Mouse (Mus musculus) embryonic facial prominence, embryonic 13.5 days (tissue): ENCODE data around the gene Ctnnb1. TPM values are rescaled to one million over a fixed set of nuclear protein-coding genes. Genes with fewer than 3 reads are reported as not detected.

ENCODE experiments used
- ATAC-seq: fragments of 200-750 bp; cut with Nextera tagmentation; 2 replicates; pipeline ENCODE4 v1.8.0; 2017; ENCODE audit warnings: low read depth; ENCODE audit not compliant: insufficient number of reproducible peaks, insufficient read depth, low FRiP score, low TSS enrichment
- H3K27ac ChIP-seq: fragments of 300-500 bp; sonication (generic); 2 replicates; pipeline ENCODE4 v1.5.1; 2015; ENCODE audit warnings: moderate library complexity, mild to moderate bottlenecking, inconsistent platforms
- H3K27me3 ChIP-seq: fragments of 300-500 bp; sonication (generic); 2 replicates; pipeline ENCODE4 v1.6.1; 2015; ENCODE audit warnings: mild to moderate bottlenecking, inconsistent platforms
- H3K36me3 ChIP-seq: fragments of 300-500 bp; sonication (generic); 2 replicates; pipeline ENCODE4 v1.6.1; 2015; ENCODE audit warnings: mild to moderate bottlenecking, inconsistent platforms
- H3K4me1 ChIP-seq: fragments of 300-500 bp; sonication (generic); 2 replicates; pipeline ENCODE4 v1.6.1; 2015; ENCODE audit warnings: inconsistent platforms
- H3K4me2 ChIP-seq: fragments of 300-500 bp; sonication (generic); 2 replicates; pipeline ENCODE4 v1.6.1; 2015; ENCODE audit warnings: moderate library complexity, mild to moderate bottlenecking, inconsistent platforms
- H3K4me3 ChIP-seq: fragments of 300-500 bp; sonication (generic); 2 replicates; pipeline ENCODE4 v1.5.1; 2015; ENCODE audit warnings: mild to moderate bottlenecking, inconsistent platforms
- H3K9ac ChIP-seq: fragments of 300-500 bp; sonication (generic); 2 replicates; pipeline ENCODE4 v1.6.1; 2015; ENCODE audit warnings: mild to moderate bottlenecking, inconsistent platforms
- H3K9me3 ChIP-seq: fragments of 300-500 bp; sonication (generic); 2 replicates; pipeline ENCODE4 v1.6.1; 2016; ENCODE audit warnings: inconsistent platforms
- WGBS: fragments of 180-500 bp; shearing (Covaris S2); methylation state at CpG from one replicate; pipeline ENCODE4 v1.1.7; 2015; ENCODE audit warnings: mixed read lengths; 5-methylcytosine and 5-hydroxymethylcytosine counted together
- polyA plus RNA-seq: library from polyadenylated mRNA; unstranded; fragments of >200 nt; fragmentation: Nextera tagmentation; extraction: Ambion mirVana; gene quantifications from 2 replicates; pipeline ENCODE4 v1.2.1, GENCODE M21; 2015

The Ctnnb1 gene
- polyA plus RNA-seq, 1 experiment from 2014 or later: 774 TPM

GRCm38 (mm10) chr9:120985009-120985408 lies 56.0 kb downstream of the Ctnnb1 start:
- Histone ChIP-seq H3K36me3 (no peaks in the 10 kb centered on the region), H3K27ac (peak overlapping the region; percentile 11; the same call in 1 of the 2 replicates), H3K4me1 (peaks cover 51% of the 10 kb centered on the region), H3K4me2 (no peak overlapping the region), H3K27me3 (no peaks in the 10 kb centered on the region), H3K4me3 (no peak overlapping the region), H3K9me3 (no peaks in the 10 kb centered on the region), H3K9ac (no peak overlapping the region)
- ATAC-seq: no peak
- 93% methylated on average over 5 of the region's 5 CpGs for WGBS

- 92% methylated on average over 5 of the region's 5 CpGs for WGBS
- no peak for ATAC-seq
- H3K27ac ChIP-seq: no peak overlapping the region
- peaks cover 56% of the 10 kb centered on the region for H3K4me1 ChIP-seq
- H3K27me3 ChIP-seq: no peaks in the 10 kb centered on the region
- no peak overlapping the region for H3K9ac ChIP-seq
- H3K36me3 ChIP-seq: no peaks in the 10 kb centered on the region
- H3K4me3 ChIP-seq: no peak overlapping the region
- H3K4me2 ChIP-seq: no peak overlapping the region
- H3K9me3 ChIP-seq: no peaks in the 10 kb centered on the region
Measured at GRCm38 (mm10) chr9:120985524-120985923, 56.5 kb downstream of the Ctnnb1 start.

- H3K27ac ChIP-seq: no peak overlapping the region
- H3K36me3 ChIP-seq: no peaks in the 10 kb centered on the region
- peaks cover 53% of the 10 kb centered on the region for H3K4me1 ChIP-seq
- no peak overlapping the region for H3K4me2 ChIP-seq
- no peaks in the 10 kb centered on the region for H3K27me3 ChIP-seq
- H3K9ac ChIP-seq: no peak overlapping the region
- no peak for ATAC-seq
- no peaks in the 10 kb centered on the region for H3K9me3 ChIP-seq
- WGBS: 94% methylated on average over 3 of the region's 3 CpGs
- no peak overlapping the region for H3K4me3 ChIP-seq
Measured at GRCm38 (mm10) chr9:120986255-120986654, 57.2 kb downstream of the Ctnnb1 start.

- Histone ChIP-seq H3K4me2 (no peak overlapping the region), H3K4me3 (no peak overlapping the region), H3K36me3 (no peaks in the 10 kb centered on the region), H3K27me3 (no peaks in the 10 kb centered on the region), H3K27ac (no peak overlapping the region), H3K9me3 (no peaks in the 10 kb centered on the region), H3K4me1 (peaks cover 53% of the 10 kb centered on the region), H3K9ac (no peak overlapping the region)
- no peak for ATAC-seq
- 81% methylated on average over 4 of the region's 4 CpGs for WGBS
Measured at GRCm38 (mm10) chr9:120986994-120987393, 58.0 kb downstream of the Ctnnb1 start.

- Histone ChIP-seq H3K9ac (no peak overlapping the region), H3K27ac (no peak overlapping the region), H3K4me2 (no peak overlapping the region), H3K36me3 (no peaks in the 10 kb centered on the region), H3K9me3 (no peaks in the 10 kb centered on the region), H3K4me3 (no peak overlapping the region), H3K27me3 (no peaks in the 10 kb centered on the region), H3K4me1 (peaks cover 54% of the 10 kb centered on the region)
- no peak for ATAC-seq
- 34% methylated on average over 9 of the region's 9 CpGs for WGBS
Measured at GRCm38 (mm10) chr9:120988088-120988487, 59.1 kb downstream of the Ctnnb1 start.

GRCm38 (mm10) chr9:120989806-120990700 lies 61.0 kb downstream of the Ctnnb1 start:
- no peak overlapping the region for H3K4me3 ChIP-seq
- no peak overlapping the region for H3K4me2 ChIP-seq
- no peaks in the 10 kb centered on the region for H3K27me3 ChIP-seq
- H3K9me3 ChIP-seq: no peaks in the 10 kb centered on the region
- no peaks in the 10 kb centered on the region for H3K36me3 ChIP-seq
- 63% methylated on average over 15 of the region's 15 CpGs for WGBS
- no peak for ATAC-seq
- no peak overlapping the region for H3K9ac ChIP-seq
- H3K27ac ChIP-seq: no peak overlapping the region
- peaks cover 44% of the 10 kb centered on the region for H3K4me1 ChIP-seq

- Histone ChIP-seq H3K27me3 (no peaks in the 10 kb centered on the region), H3K27ac (no peak overlapping the region), H3K36me3 (no peaks in the 10 kb centered on the region), H3K9ac (no peak overlapping the region), H3K9me3 (no peaks in the 10 kb centered on the region), H3K4me1 (peaks cover 41% of the 10 kb centered on the region), H3K4me2 (no peak overlapping the region), H3K4me3 (no peak overlapping the region)
- 37% methylated on average over 2 of the region's 2 CpGs for WGBS
- ATAC-seq: no peak
Measured at GRCm38 (mm10) chr9:120991801-120992200, 62.8 kb downstream of the Ctnnb1 start.

GRCm38 (mm10) chr9:120993004-120993403 lies 64.0 kb downstream of the Ctnnb1 start:
- WGBS: 23% methylated on average over 10 of the region's 10 CpGs
- no peak overlapping the region for H3K9ac ChIP-seq
- no peak overlapping the region for H3K27ac ChIP-seq
- H3K36me3 ChIP-seq: no peaks in the 10 kb centered on the region
- no peak for ATAC-seq
- H3K27me3 ChIP-seq: no peaks in the 10 kb centered on the region
- no peak overlapping the region for H3K4me2 ChIP-seq
- peaks cover 42% of the 10 kb centered on the region for H3K4me1 ChIP-seq
- H3K9me3 ChIP-seq: no peaks in the 10 kb centered on the region
- H3K4me3 ChIP-seq: no peak overlapping the region

GRCm38 (mm10) chr9:120994223-120995155 lies 65.5 kb downstream of the Ctnnb1 start:
- no peak overlapping the region for H3K27ac ChIP-seq
- H3K4me1 ChIP-seq: peaks cover 48% of the 10 kb centered on the region
- no peaks in the 10 kb centered on the region for H3K9me3 ChIP-seq
- no peak overlapping the region for H3K4me2 ChIP-seq
- no peaks in the 10 kb centered on the region for H3K36me3 ChIP-seq
- no peak overlapping the region for H3K4me3 ChIP-seq
- ATAC-seq: no peak
- H3K9ac ChIP-seq: no peak overlapping the region
- no peaks in the 10 kb centered on the region for H3K27me3 ChIP-seq
- WGBS: 69% methylated on average over 15 of the region's 15 CpGs

- Histone ChIP-seq H3K27ac (peak overlapping the region; percentile 57), H3K36me3 (no peaks in the 10 kb centered on the region), H3K4me1 (peaks cover 41% of the 10 kb centered on the region), H3K4me3 (no peak overlapping the region), H3K27me3 (no peaks in the 10 kb centered on the region), H3K9me3 (no peaks in the 10 kb centered on the region), H3K9ac (no peak overlapping the region), H3K4me2 (no peak overlapping the region)
- ATAC-seq: no peak
- WGBS: 64% methylated on average over 11 of the region's 11 CpGs
Measured at GRCm38 (mm10) chr9:120998696-120999095, 69.7 kb downstream of the Ctnnb1 start.

- Histone ChIP-seq H3K4me3 (no peak overlapping the region), H3K36me3 (no peaks in the 10 kb centered on the region), H3K4me1 (peaks cover 54% of the 10 kb centered on the region), H3K27me3 (no peaks in the 10 kb centered on the region), H3K27ac (peak overlapping the region; percentile 58), H3K9ac (no peak overlapping the region), H3K9me3 (no peaks in the 10 kb centered on the region), H3K4me2 (no peak overlapping the region)
- 56% methylated on average over 7 of the region's 7 CpGs for WGBS
- ATAC-seq: no peak
Measured at GRCm38 (mm10) chr9:121000641-121001320, 71.8 kb downstream of the Ctnnb1 start.
